Mouse (Mus musculus) kidney, postnatal 25 days (tissue): Measurements from ENCODE around the gene Thsd1.

Experiments
- DNase-seq, 2 experiments: peaks; one replicate each; pipeline ENCODE4 v3.0.0; 2021; ENCODE audit warnings: mixed read lengths in 2 of 2

Thsd1 gene

DNA sequence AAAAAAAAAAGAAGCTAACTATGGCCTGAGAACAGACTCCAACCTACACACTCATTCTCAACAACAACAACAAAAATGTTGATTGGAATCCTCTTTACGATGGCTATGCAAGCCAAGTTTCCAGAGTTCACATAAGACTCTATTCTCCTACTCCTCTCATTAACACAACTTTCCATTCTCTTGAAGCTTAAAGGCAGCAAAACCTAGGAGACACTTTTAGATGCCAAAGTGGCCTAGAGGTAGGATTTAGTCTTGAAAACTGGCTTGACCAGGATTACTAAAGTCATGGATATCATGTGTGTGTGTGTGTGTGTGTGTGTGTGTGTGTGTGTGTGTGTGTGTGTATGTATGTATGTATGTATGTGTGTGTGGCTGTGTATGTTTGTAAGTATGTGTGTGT lies 38.1 kb downstream of the Thsd1 start:
- no peak for DNase-seq

- DNase-seq, result no peak
Observed at GRCm38 (mm10) chr8:22266809-22267208, 39.7 kb downstream of the Thsd1 start.

GRCm38 (mm10) chr8:22273142-22273541 lies 46.0 kb downstream of the Thsd1 start:
- no peak for DNase-seq

GRCm38 (mm10) chr8:22274641-22275040 lies 47.5 kb downstream of the Thsd1 start:
- DNase-seq, result no peak

GRCm38 (mm10) chr8:22282999-22283491 lies 55.9 kb downstream of the Thsd1 start, which contains the start of gene Tpte:
Gene Tpte, plus strand, starts transcription at chr8:22283441.
- DNase-seq, result no peak

DNA sequence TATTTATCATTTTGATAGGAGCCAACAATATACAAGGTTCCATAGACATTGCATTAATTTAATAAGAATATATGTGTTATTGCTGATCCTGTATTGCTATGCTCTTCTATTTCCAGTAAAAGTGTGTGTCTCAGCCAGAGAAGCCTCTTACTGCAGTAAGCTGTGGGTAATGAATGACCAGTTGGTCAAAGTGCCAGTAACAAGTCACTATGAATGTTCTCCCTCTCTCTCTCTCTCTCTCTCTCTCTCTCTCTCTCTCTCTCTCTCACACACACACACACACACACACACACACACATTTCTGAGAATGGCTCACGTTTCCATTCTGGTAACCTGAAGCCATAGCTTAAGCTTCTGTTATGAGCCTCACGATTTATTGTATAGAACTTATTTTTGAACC lies 75.2 kb downstream of the Thsd1 start:
- peak; percentile 49 to 53 for DNase-seq

- peak; percentile 60 to 69 for DNase-seq
Observed at GRCm38 (mm10) chr8:22302896-22303306, 75.8 kb downstream of the Thsd1 start.

- peak in 1 of 2 experiments; percentile 38 for DNase-seq
Observed at GRCm38 (mm10) chr8:22304045-22304444, 76.9 kb downstream of the Thsd1 start.

- peak; percentile 50 to 88 for DNase-seq
Observed at GRCm38 (mm10) chr8:22306999-22307398, 79.9 kb downstream of the Thsd1 start.
